Mouse (Mus musculus): Measurements from ENCODE around the gene Polr2f. TPM values are rescaled to one million over a fixed set of nuclear protein-coding genes. Genes with fewer than 3 reads are reported as not detected.

The Polr2f gene
- total and polyA plus RNA-seq, 3 experiments: 423 to 510 TPM; not detected in 1

DNA sequence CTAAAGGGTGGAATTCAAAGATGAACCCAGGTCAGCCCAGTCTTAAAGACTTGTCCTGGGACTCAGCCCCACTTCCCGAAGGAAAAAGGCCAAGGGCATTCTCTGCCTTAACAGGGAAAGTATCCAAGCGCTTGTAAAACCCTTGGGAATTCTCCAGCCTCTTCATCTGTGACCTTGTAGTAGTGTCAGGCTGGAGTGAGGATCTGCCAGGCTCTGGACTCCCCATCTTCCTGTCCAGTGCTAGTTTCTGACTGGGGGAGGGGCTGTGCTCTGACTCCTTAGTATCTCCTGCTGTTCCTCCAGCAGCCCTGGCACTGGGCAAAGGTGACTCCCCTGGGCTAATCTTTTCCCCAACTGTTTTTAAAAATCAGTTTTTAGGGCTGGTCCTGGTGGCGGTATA lies 44.3 kb upstream of the Polr2f start:
- Histone ChIP-seq H3K9ac (ENCODE audit: control insufficient read depth, low read depth, low read length, poor library complexity, severe bottlenecking) (no peak overlapping the region), H3K79me2 (ENCODE audit: control insufficient read depth, insufficient read depth, low read length, poor library complexity) (no peaks in the 10 kb centered on the region)
- DNase-seq (ENCODE audit: low read depth, low spot score): no peak

GRCm38 (mm10) chr15:79097135-79097534 lies 43.7 kb upstream of the Polr2f start:
- no peaks in the 10 kb centered on the region for H3K9me3 ChIP-seq (replicated peaks; ENCODE audit: insufficient read depth, low read length)
- H3K79me2 ChIP-seq (ENCODE audit: control insufficient read depth, insufficient read depth, low read length, poor library complexity): no peaks in the 10 kb centered on the region
- H3K9ac ChIP-seq (ENCODE audit: control insufficient read depth, low read depth, low read length, poor library complexity, severe bottlenecking): no peak overlapping the region
- H3K4me1 ChIP-seq (ENCODE audit: control insufficient read depth in 1 of 2, insufficient read depth in 2 of 2, low read length in 2 of 2): peaks cover 0 to 3% of the 10 kb centered on the region in 2 experiments; a peak in 1 of 4 replicates
- no peaks in the 10 kb centered on the region for H3K27me3 ChIP-seq (ENCODE audit: control insufficient read depth in 1 of 2, insufficient read depth in 2 of 2, low read length in 2 of 2)
- peaks cover 2 to 3% of the 10 kb centered on the region in 2 experiments; a peak in 3 of 4 replicates for H3K36me3 ChIP-seq (ENCODE audit: control insufficient read depth in 1 of 2, insufficient read depth in 2 of 2, low read length in 2 of 2)
- TF ChIP-seq POLR2A (IDR thresholded peaks at IDR 0.05; ENCODE audit: control insufficient read depth in 1 of 2, insufficient read depth in 1 of 2, low read depth in 1 of 2, low read length in 2 of 2, poor library complexity in 1 of 2) (no peak), MYB (IDR thresholded peaks at IDR 0.05; ENCODE audit: low read depth, low read length) (no peak), NRF1 (IDR thresholded peaks at IDR 0.05; ENCODE audit: insufficient read depth, low read depth, low read length, poor library complexity, severe bottlenecking) (no peak), ZNF384 (IDR thresholded peaks at IDR 0.05; ENCODE audit: low read depth, low read length) (no peak), ELF1 (IDR thresholded peaks at IDR 0.05; ENCODE audit: low read depth, low read length) (no peak), UBTF (IDR thresholded peaks at IDR 0.05; ENCODE audit: borderline replicate concordance, insufficient read depth, low read depth, low read length) (no peak), MAX (IDR thresholded peaks at IDR 0.05; ENCODE audit: low read length) (no peak), TCF12 (IDR thresholded peaks at IDR 0.05; ENCODE audit: low read depth, low read length) (no peak), ZC3H11A (IDR thresholded peaks at IDR 0.05; ENCODE audit: low read depth, low read length) (no peak), GABPA (IDR thresholded peaks at IDR 0.05; ENCODE audit: low read depth, low read length) (no peak), MXI1 (IDR thresholded peaks at IDR 0.05; ENCODE audit: low read depth, low read length) (no peak), MEF2A (IDR thresholded peaks at IDR 0.05; ENCODE audit: extremely low read depth, insufficient replicate concordance, low read depth, low read length, poor library complexity, severe bottlenecking) (no peak), USF1 (IDR thresholded peaks at IDR 0.05; ENCODE audit: low read depth, low read length) (no peak), CHD1 (IDR thresholded peaks at IDR 0.05; ENCODE audit: low read depth, low read length) (no peak), MYC (IDR thresholded peaks at IDR 0.05; ENCODE audit: low read depth, low read length) (no peak)
- no peak overlapping the region for H3K4me3 ChIP-seq (ENCODE audit: control insufficient read depth in 1 of 2, insufficient read depth in 1 of 2, low read depth in 2 of 2, low read length in 2 of 2)
- no peak for DNase-seq (ENCODE audit: low read depth, low spot score)
- no peak overlapping the region for H3K27ac ChIP-seq (ENCODE audit: control insufficient read depth, low read depth, low read length)

More for the DNA sequence above, 44.3 kb upstream of the Polr2f start:
- TF ChIP-seq E2F4 (IDR thresholded peaks at IDR 0.05; ENCODE audit: borderline replicate concordance, low read depth, low read length) (no peak), USF1 (IDR thresholded peaks at IDR 0.05; ENCODE audit: low read depth, low read length) (no peak), POLR2AphosphoS2 (IDR thresholded peaks at IDR 0.05; ENCODE audit: low read length) (no peak; the same call in 1 of the 2 replicates), NRF1 (IDR thresholded peaks at IDR 0.05; ENCODE audit: insufficient read depth, low read depth, low read length, poor library complexity, severe bottlenecking) (no peak), EP300 (IDR thresholded peaks at IDR 0.05; ENCODE audit: low read depth in 1 of 2, low read length in 2 of 2) (no peak), TCF12 (IDR thresholded peaks at IDR 0.05; ENCODE audit: low read depth, low read length) (no peak), JUND (IDR thresholded peaks at IDR 0.05; ENCODE audit: low read depth, low read length) (no peak), ZC3H11A (IDR thresholded peaks at IDR 0.05; ENCODE audit: low read depth, low read length) (no peak), MYB (IDR thresholded peaks at IDR 0.05; ENCODE audit: low read depth, low read length) (no peak)
- H3K4me1 ChIP-seq (ENCODE audit: control insufficient read depth in 1 of 2, insufficient read depth in 2 of 2, low read length in 2 of 2): peaks cover 0 to 3% of the 10 kb centered on the region in 2 experiments; a peak in 1 of 4 replicates
- no peak overlapping the region for H3K27ac ChIP-seq (ENCODE audit: control insufficient read depth, low read depth, low read length)
- no peak overlapping the region for H3K4me3 ChIP-seq (ENCODE audit: control insufficient read depth in 1 of 2, insufficient read depth in 1 of 2, low read depth in 2 of 2, low read length in 2 of 2)
- H3K9me3 ChIP-seq (replicated peaks; ENCODE audit: insufficient read depth, low read length): no peaks in the 10 kb centered on the region
- H3K27me3 ChIP-seq (ENCODE audit: control insufficient read depth in 1 of 2, insufficient read depth in 2 of 2, low read length in 2 of 2): no peaks in the 10 kb centered on the region
- H3K36me3 ChIP-seq (ENCODE audit: control insufficient read depth in 1 of 2, insufficient read depth in 2 of 2, low read length in 2 of 2): peaks cover 2 to 4% of the 10 kb centered on the region in 2 experiments; a peak in 3 of 4 replicates
